Mouse (Mus musculus) heart, embryonic 11.5 days (tissue): ENCODE measurements around the gene Nup50. TPM values are rescaled to one million over a fixed set of nuclear protein-coding genes. Genes with fewer than 3 reads are reported as not detected.
A peak's percentile ranks its signal among the peaks of the same experiment; 100 is the strongest.

Experiments used
- ATAC-seq: fragments of 200-750 bp; cut with Nextera tagmentation; replicated peaks from 2 replicates; pipeline ENCODE4 v1.8.0; 2017; ENCODE audit warnings: moderate library complexity; ENCODE audit not compliant: insufficient number of reproducible peaks, low FRiP score, low TSS enrichment
- H3K27ac ChIP-seq: fragments of 300-500 bp; sonication (generic); 2 replicates; pipeline ENCODE4 v1.5.1; 2014; ENCODE audit warnings: mild to moderate bottlenecking, low read depth, low read length
- H3K27me3 ChIP-seq: fragments of 300-500 bp; sonication (generic); 2 replicates; pipeline ENCODE4 v1.6.1; 2014; ENCODE audit warnings: mild to moderate bottlenecking, low read length, mixed read lengths; ENCODE audit not compliant: control insufficient read depth, insufficient read depth
- H3K36me3 ChIP-seq: fragments of 300-500 bp; sonication (generic); 2 replicates; pipeline ENCODE4 v1.6.1; 2014; ENCODE audit warnings: mild to moderate bottlenecking, low read length, moderate library complexity, mixed read lengths; ENCODE audit not compliant: control insufficient read depth, insufficient read depth
- H3K4me1 ChIP-seq: fragments of 300-500 bp; sonication (generic); 2 replicates; pipeline ENCODE4 v1.6.1; 2014; ENCODE audit warnings: low read length; ENCODE audit not compliant: control insufficient read depth, insufficient read depth
- H3K4me2 ChIP-seq: fragments of 300-500 bp; sonication (generic); 2 replicates; pipeline ENCODE4 v1.6.1; 2014; ENCODE audit warnings: mild to moderate bottlenecking, moderate library complexity
- H3K4me3 ChIP-seq: fragments of 300-500 bp; sonication (generic); 2 replicates; pipeline ENCODE4 v1.5.1; 2014; ENCODE audit warnings: low read depth, low read length
- H3K9ac ChIP-seq: fragments of 300-500 bp; sonication (generic); 2 replicates; pipeline ENCODE4 v1.6.1; 2014; ENCODE audit warnings: mild to moderate bottlenecking, low read depth, low read length, moderate library complexity
- H3K9me3 ChIP-seq: fragments of 300-500 bp; sonication (generic); replicated peaks from 2 replicates; pipeline ENCODE4 v1.6.1; 2016; ENCODE audit warnings: low read length; ENCODE audit not compliant: control insufficient read depth
- WGBS: fragments of 180-500 bp; shearing (Covaris S2); extraction: QIAGEN DNeasy Blood & Tissue Kit; methylation state at CpG from one replicate; pipeline ENCODE4 v1.1.7; 2014; ENCODE audit not compliant: insufficient replicate concordance; 5-methylcytosine and 5-hydroxymethylcytosine counted together
- polyA plus RNA-seq: library from polyadenylated mRNA; unstranded; fragments of >200 nt; fragmentation: Nextera tagmentation; extraction: Ambion mirVana; gene quantifications from 2 replicates; pipeline ENCODE4 v1.2.1, GENCODE M21; 2014

Nup50 gene
- polyA plus RNA-seq, 1 experiment from 2014 or later: 28.5 TPM

- no peaks in the 10 kb centered on the region for H3K27me3 ChIP-seq
- H3K4me1 ChIP-seq: peaks cover 4% of the 10 kb centered on the region; the same call in 1 of the 2 replicates
- H3K9me3 ChIP-seq: no peaks in the 10 kb centered on the region
- H3K9ac ChIP-seq: no peak overlapping the region
- no peak for ATAC-seq
- 90% methylated on average over 16 of the region's 16 CpGs for WGBS
- H3K4me2 ChIP-seq: no peak overlapping the region
- H3K4me3 ChIP-seq: no peak overlapping the region
- H3K36me3 ChIP-seq: peaks cover 74% of the 10 kb centered on the region
- H3K27ac ChIP-seq: no peak overlapping the region
Observed at GRCm38 (mm10) chr15:84934901-84935300, 11.7 kb downstream of the Nup50 start.

DNA sequence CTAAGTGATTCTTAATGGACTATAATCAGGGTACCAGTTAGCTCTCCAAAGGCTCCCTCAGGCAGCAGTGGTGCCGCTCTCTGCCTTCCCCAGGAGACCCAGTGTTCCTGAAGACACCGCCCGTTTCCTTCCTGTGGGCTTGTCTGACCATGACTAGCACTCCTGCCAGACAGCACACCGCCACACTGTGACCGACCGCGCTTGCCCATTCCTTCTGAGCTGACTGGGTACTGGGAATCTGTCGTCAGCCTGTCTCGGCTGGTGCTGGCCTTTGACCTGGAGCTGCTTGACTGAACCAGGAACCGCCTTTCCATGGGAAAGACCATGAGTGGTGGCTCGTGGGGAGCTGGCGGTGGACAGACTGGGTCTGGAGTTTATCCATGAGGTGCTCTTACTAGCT is 16.9 kb downstream of the Nup50 start:
- H3K27ac ChIP-seq: no peak overlapping the region
- 49% methylated on average over 12 of the region's 12 CpGs for WGBS
- ATAC-seq: peak; percentile 42; the same call in 1 of the 2 replicates
- no peak overlapping the region for H3K4me3 ChIP-seq
- H3K9me3 ChIP-seq: no peaks in the 10 kb centered on the region
- H3K9ac ChIP-seq: no peak overlapping the region
- H3K27me3 ChIP-seq: no peaks in the 10 kb centered on the region
- H3K4me2 ChIP-seq: no peak overlapping the region
- H3K4me1 ChIP-seq: peaks cover 4% of the 10 kb centered on the region; the same call in 1 of the 2 replicates
- peaks cover 43% of the 10 kb centered on the region for H3K36me3 ChIP-seq

GRCm38 (mm10) chr15:84942647-84943285 is 19.6 kb downstream of the Nup50 start:
- Histone ChIP-seq H3K9me3 (no peaks in the 10 kb centered on the region), H3K9ac (no peak overlapping the region), H3K4me2 (no peak overlapping the region), H3K4me1 (peaks cover 4% of the 10 kb centered on the region; the same call in 1 of the 2 replicates), H3K27ac (no peak overlapping the region), H3K36me3 (peaks cover 20% of the 10 kb centered on the region), H3K27me3 (no peaks in the 10 kb centered on the region), H3K4me3 (no peak overlapping the region)
- WGBS: 68% methylated on average over 11 of the region's 11 CpGs
- ATAC-seq: no peak

DNA sequence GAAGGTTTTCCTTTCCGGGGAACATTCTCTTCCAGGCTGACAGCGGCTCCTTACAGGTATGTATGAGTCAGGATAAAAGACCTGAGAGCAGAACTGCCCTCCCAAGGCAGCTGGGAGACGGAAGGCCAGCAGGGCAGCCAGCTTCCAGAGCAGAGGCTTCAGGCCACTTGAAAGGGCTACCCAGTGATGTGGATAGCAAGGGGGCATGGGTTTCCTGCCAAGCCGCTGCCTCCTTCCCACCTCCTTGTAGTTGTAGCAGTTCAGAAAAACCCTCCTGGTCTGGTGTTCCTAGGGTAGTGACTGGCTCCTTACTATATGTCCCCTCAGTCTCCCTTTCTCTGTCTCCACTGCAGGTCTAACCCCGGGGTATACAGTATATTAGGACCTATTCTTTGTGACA is 21.1 kb downstream of the Nup50 start:
- ATAC-seq: no peak
- H3K27ac ChIP-seq: peak overlapping the region; percentile 10; the same call in 1 of the 2 replicates
- 73% methylated on average over 5 of the region's 5 CpGs for WGBS
- H3K9me3 ChIP-seq: no peaks in the 10 kb centered on the region
- peaks cover 9% of the 10 kb centered on the region; the same call in 1 of the 2 replicates for H3K4me1 ChIP-seq
- H3K9ac ChIP-seq: no peak overlapping the region
- H3K27me3 ChIP-seq: no peaks in the 10 kb centered on the region
- H3K4me3 ChIP-seq: no peak overlapping the region
- no peak overlapping the region for H3K4me2 ChIP-seq
- peaks cover 4% of the 10 kb centered on the region for H3K36me3 ChIP-seq

GRCm38 (mm10) chr15:84948990-84949389 is 25.8 kb downstream of the Nup50 start:
- no peak overlapping the region for H3K9ac ChIP-seq

DNA sequence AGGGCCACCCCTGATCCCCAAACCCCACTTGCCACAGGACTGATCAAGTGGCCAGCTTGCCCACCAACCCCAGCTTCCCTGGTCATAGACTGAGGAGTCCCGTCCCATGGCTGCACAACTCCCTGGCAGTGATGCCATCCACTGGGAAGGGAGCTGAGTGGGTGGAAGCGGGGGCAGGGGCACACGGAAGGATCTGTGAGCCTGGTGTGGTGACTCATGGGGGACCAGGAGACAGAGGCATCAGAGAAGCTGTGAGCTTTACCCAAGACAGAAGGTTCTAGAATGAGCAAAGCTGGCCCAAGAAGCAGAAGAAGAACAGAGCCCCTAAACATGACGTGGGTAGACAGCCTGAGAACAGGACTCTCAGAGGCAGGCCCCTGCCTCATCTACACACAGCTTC is 26.8 kb downstream of the Nup50 start:
- Histone ChIP-seq H3K4me2 (no peak overlapping the region), H3K9ac (no peak overlapping the region), H3K27ac (no peak overlapping the region), H3K4me1 (peaks cover 8% of the 10 kb centered on the region; the same call in 1 of the 2 replicates), H3K36me3 (peaks cover 4% of the 10 kb centered on the region; the same call in 1 of the 2 replicates), H3K27me3 (no peaks in the 10 kb centered on the region), H3K4me3 (no peak overlapping the region), H3K9me3 (no peaks in the 10 kb centered on the region)
- WGBS: 86% methylated on average over 4 of the region's 4 CpGs
- no peak for ATAC-seq

More at GRCm38 (mm10) chr15:84948990-84949389, 25.8 kb downstream of the Nup50 start:
- H3K36me3 ChIP-seq: peaks cover 4% of the 10 kb centered on the region; the same call in 1 of the 2 replicates
- no peaks in the 10 kb centered on the region for H3K27me3 ChIP-seq
- no peak overlapping the region; the same call in 1 of the 2 replicates for H3K27ac ChIP-seq
- no peak for ATAC-seq
- no peaks in the 10 kb centered on the region for H3K9me3 ChIP-seq
- no peak overlapping the region for H3K4me3 ChIP-seq
- 62% methylated on average over 14 of the region's 14 CpGs for WGBS
- H3K4me2 ChIP-seq: no peak overlapping the region
- peaks cover 8% of the 10 kb centered on the region; the same call in 1 of the 2 replicates for H3K4me1 ChIP-seq

DNA sequence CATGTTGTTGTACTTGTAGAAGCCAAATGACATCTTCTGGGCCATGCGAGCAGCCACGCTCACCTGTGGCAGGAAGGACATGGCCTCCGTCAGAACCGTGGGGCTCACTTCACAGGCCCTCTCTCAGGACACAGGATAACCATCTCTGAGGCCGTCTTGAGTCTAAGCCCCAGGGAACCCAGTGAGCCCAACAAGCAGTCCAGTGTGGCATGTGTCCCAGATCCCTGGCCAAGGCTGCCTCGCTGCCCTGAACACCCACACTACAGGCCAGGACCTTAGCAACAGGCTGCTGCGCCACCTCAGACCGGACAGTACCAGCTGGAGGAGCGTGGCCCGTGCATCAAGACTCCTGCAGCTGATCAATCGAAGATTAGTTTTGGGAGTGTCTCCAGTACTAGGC is 30.0 kb downstream of the Nup50 start:
- no peak for ATAC-seq
- H3K9ac ChIP-seq: no peak overlapping the region
- H3K36me3 ChIP-seq: peaks cover 6% of the 10 kb centered on the region; the same call in 1 of the 2 replicates
- H3K27ac ChIP-seq: no peak overlapping the region
- no peaks in the 10 kb centered on the region for H3K9me3 ChIP-seq
- H3K4me1 ChIP-seq: peaks cover 8% of the 10 kb centered on the region; the same call in 1 of the 2 replicates
- WGBS: 81% methylated on average over 11 of the region's 11 CpGs
- no peak overlapping the region for H3K4me3 ChIP-seq
- no peaks in the 10 kb centered on the region for H3K27me3 ChIP-seq
- no peak overlapping the region for H3K4me2 ChIP-seq

- WGBS: 56% methylated on average over 3 of the region's 3 CpGs
- no peaks in the 10 kb centered on the region for H3K4me1 ChIP-seq
- H3K36me3 ChIP-seq: 0 out of 2 replicates have a peak, but pooled peaks cover 2% of the 10 kb centered on the region
- H3K27me3 ChIP-seq: no peaks in the 10 kb centered on the region
- H3K9ac ChIP-seq: no peak overlapping the region
- ATAC-seq: no peak
- H3K9me3 ChIP-seq: no peaks in the 10 kb centered on the region
- H3K4me3 ChIP-seq: no peak overlapping the region
- H3K4me2 ChIP-seq: no peak overlapping the region
- no peak overlapping the region for H3K27ac ChIP-seq
Observed at GRCm38 (mm10) chr15:84957851-84958250, 34.6 kb downstream of the Nup50 start.

- Histone ChIP-seq H3K4me1 (no peaks in the 10 kb centered on the region), H3K27ac (no peak overlapping the region), H3K4me3 (no peak overlapping the region), H3K9ac (no peak overlapping the region), H3K9me3 (no peaks in the 10 kb centered on the region), H3K4me2 (no peak overlapping the region), H3K36me3 (0 out of 2 replicates have a peak, but pooled peaks cover 2% of the 10 kb centered on the region), H3K27me3 (no peaks in the 10 kb centered on the region)
- WGBS: 90% methylated on average over 3 of the region's 3 CpGs
- no peak for ATAC-seq
Observed at GRCm38 (mm10) chr15:84958331-84958730, 35.1 kb downstream of the Nup50 start.
